Mouse (Mus musculus) kidney, embryonic 15.5 days (tissue): ENCODE results near the gene Cspg4. TPM values are rescaled to one million over a fixed set of nuclear protein-coding genes. Genes with fewer than 3 reads are reported as not detected.
A peak's percentile ranks its signal among the peaks of the same experiment; 100 is the strongest.

ENCODE experiments used
- ATAC-seq: fragments of 200-750 bp; cut with Nextera tagmentation; replicated peaks from 2 replicates; pipeline ENCODE4 v1.8.0; 2017; ENCODE audit warnings: moderate TSS enrichment; ENCODE audit not compliant: low FRiP score
- H3K27ac ChIP-seq: fragments of 300-500 bp; sonication (generic); 2 replicates; pipeline ENCODE4 v1.5.1; 2015; ENCODE audit warnings: mild to moderate bottlenecking, inconsistent platforms
- H3K27me3 ChIP-seq: fragments of 300-500 bp; sonication (generic); 2 replicates; pipeline ENCODE4 v1.6.1; 2015; ENCODE audit warnings: inconsistent platforms
- H3K36me3 ChIP-seq: fragments of 300-500 bp; sonication (generic); 2 replicates; pipeline ENCODE4 v1.6.1; 2015; ENCODE audit warnings: inconsistent platforms
- H3K4me1 ChIP-seq: fragments of 300-500 bp; sonication (generic); 2 replicates; pipeline ENCODE4 v1.6.1; 2015; ENCODE audit warnings: inconsistent platforms
- H3K4me2 ChIP-seq: fragments of 300-500 bp; sonication (generic); 2 replicates; pipeline ENCODE4 v1.6.1; 2015; ENCODE audit warnings: moderate library complexity, mild to moderate bottlenecking, inconsistent platforms
- H3K4me3 ChIP-seq: fragments of 300-500 bp; sonication (generic); replicated peaks from 2 replicates; pipeline ENCODE4 v1.5.1; 2015; ENCODE audit warnings: mild to moderate bottlenecking, inconsistent platforms
- H3K9ac ChIP-seq: fragments of 300-500 bp; sonication (generic); 2 replicates; pipeline ENCODE4 v1.6.1; 2015; ENCODE audit warnings: mild to moderate bottlenecking, inconsistent platforms
- H3K9me3 ChIP-seq: fragments of 300-500 bp; sonication (generic); replicated peaks from 2 replicates; pipeline ENCODE4 v1.6.1; 2016; ENCODE audit warnings: inconsistent platforms
- WGBS: fragments of 180-500 bp; shearing (Covaris S2); methylation state at CpG from one replicate; pipeline ENCODE4 v1.1.7; 2015; ENCODE audit warnings: mixed read lengths; 5-methylcytosine and 5-hydroxymethylcytosine counted together
- polyA plus RNA-seq: library from polyadenylated mRNA; unstranded; fragments of >200 nt; fragmentation: Nextera tagmentation; extraction: Ambion mirVana; gene quantifications from 2 replicates; pipeline ENCODE4 v1.2.1, GENCODE M21; 2015

The Cspg4 gene
- polyA plus RNA-seq, 1 experiment from 2014 or later: 26.5 TPM

DNA sequence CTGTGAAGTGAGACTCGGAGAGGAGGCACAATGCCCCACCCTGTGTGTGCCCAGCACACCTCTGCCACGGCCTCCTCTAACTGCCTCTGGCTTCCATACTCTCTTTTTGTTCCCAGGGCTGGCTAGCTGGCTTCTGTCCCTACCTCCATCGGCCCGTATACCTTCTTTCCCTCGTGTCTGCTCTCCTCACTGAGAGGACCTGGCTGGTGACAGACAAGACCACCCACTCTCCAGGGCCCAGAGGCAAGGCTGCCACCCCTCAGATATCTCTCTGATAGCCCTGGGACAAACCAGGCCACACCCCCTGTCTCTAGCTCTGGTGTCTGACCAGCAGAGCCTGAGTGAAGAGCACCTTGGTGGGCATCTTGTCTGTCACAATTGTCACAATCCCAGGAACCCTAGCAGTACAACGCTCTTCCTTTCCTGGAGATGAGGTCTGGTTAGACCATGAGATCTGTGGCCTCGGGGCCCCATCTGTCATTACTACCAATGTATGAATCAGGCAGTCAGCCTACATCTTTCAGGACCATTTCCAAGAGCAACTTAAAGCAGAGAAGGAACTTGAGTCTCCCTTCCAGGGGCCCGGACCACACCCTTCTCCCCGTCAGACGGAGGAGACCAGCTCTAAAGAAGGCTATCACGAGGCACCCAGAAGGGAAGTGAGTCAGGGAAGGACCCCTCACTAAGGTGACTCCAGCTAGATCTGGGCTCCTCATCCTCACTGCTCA lies 1.0 kb downstream of the Cspg4 start:
- peak overlapping the region; percentile 53 for H3K4me3 ChIP-seq
- peak overlapping the region; percentile 81 for H3K27ac ChIP-seq
- ATAC-seq: no peak
- no peaks in the 10 kb centered on the region for H3K9me3 ChIP-seq
- peaks cover 86% of the 10 kb centered on the region for H3K4me1 ChIP-seq
- H3K27me3 ChIP-seq: no peaks in the 10 kb centered on the region; the same call in 1 of the 2 replicates
- H3K9ac ChIP-seq: peak overlapping the region; percentile 58
- 56% methylated on average over 11 of the region's 11 CpGs for WGBS
- H3K4me2 ChIP-seq: peak overlapping the region; percentile 75
- no peaks in the 10 kb centered on the region for H3K36me3 ChIP-seq

DNA sequence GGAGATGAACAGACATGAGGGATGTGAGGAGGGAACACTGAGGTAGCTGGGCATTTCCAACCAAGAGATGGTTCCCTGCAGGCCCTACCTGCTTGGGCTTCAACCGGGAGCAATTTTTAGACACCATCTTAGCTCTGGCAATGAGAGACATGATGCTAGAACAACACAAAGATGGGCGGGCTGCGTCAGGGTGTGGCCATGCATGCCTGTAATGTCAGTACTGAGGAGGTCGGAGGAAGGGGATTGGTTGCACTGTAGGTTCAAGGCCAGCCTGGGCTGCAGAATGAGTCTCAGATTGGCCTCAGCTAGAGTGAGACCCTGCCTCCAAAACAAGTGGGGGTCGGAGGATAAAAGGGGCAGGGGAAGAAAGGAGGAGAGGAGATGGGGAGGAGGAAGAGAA lies 1.6 kb downstream of the Cspg4 start:
- peak overlapping the region; percentile 53 for H3K4me3 ChIP-seq
- peak overlapping the region; percentile 75 for H3K4me2 ChIP-seq
- no peaks in the 10 kb centered on the region for H3K9me3 ChIP-seq
- H3K27ac ChIP-seq: peak overlapping the region; percentile 56
- peaks cover 89% of the 10 kb centered on the region for H3K4me1 ChIP-seq
- no peak for ATAC-seq
- WGBS: 69% methylated on average over 5 of the region's 5 CpGs
- H3K36me3 ChIP-seq: no peaks in the 10 kb centered on the region
- H3K9ac ChIP-seq: 0 out of 2 replicates have a peak overlapping the region, but pooled peaks have one; percentile 58
- no peaks in the 10 kb centered on the region for H3K27me3 ChIP-seq

DNA sequence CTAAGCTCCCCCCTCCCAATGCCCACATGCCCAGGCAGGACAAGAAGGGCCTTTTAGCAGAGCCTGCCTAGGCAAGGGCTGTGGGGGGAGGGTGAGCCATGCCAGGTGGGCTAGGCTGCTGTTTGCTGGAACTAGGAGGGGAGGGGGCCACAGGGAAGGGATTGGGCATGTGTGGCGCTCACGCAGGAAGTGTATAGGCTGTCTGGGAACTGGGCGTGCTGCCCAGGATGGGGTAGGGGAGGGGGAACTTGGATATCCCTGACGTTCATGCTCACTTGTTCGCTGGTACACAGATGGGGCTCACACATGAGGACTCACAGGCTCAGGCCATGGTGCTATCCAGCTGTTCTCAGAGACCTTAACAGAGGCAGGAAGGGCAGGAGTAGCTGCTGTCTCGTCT lies 3.5 kb downstream of the Cspg4 start:
- 35% methylated on average over 6 of the region's 6 CpGs for WGBS
- peak overlapping the region; percentile 75 for H3K4me2 ChIP-seq
- peaks cover 100% of the 10 kb centered on the region for H3K4me1 ChIP-seq
- 0 out of 2 replicates have a peak overlapping the region, but pooled peaks have one; percentile 53 for H3K4me3 ChIP-seq
- H3K9me3 ChIP-seq: no peaks in the 10 kb centered on the region
- no peak for ATAC-seq
- H3K36me3 ChIP-seq: no peaks in the 10 kb centered on the region
- peak overlapping the region; percentile 56 for H3K27ac ChIP-seq
- H3K9ac ChIP-seq: no peak overlapping the region
- H3K27me3 ChIP-seq: no peaks in the 10 kb centered on the region

DNA sequence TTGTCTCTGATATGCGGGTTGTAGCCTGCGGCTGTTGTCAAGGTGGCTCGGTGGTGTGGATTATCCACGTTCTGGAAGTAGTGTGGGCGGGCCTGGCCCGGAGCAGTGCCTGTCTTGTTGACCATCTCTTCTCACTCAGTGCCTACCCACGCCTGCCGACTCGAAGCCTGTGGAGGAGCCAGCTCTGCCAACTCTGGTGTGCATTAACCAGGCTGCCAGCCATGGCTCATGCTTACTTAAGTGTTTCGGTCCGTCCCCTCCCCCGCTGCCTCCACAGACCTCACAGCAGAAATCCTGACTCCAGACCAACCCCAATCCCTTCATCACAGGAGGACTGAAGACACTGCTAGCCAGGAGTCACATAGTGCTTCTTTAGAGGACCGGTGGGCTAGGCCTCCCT lies 4.7 kb downstream of the Cspg4 start:
- Histone ChIP-seq H3K4me2 (0 out of 2 replicates have a peak overlapping the region, but pooled peaks have one; percentile 30), H3K27ac (peak overlapping the region; percentile 86), H3K4me3 (no peak overlapping the region), H3K36me3 (no peaks in the 10 kb centered on the region), H3K9ac (no peak overlapping the region), H3K9me3 (no peaks in the 10 kb centered on the region), H3K4me1 (peaks cover 100% of the 10 kb centered on the region), H3K27me3 (no peaks in the 10 kb centered on the region)
- WGBS: 62% methylated on average over 13 of the region's 13 CpGs
- ATAC-seq: no peak

DNA sequence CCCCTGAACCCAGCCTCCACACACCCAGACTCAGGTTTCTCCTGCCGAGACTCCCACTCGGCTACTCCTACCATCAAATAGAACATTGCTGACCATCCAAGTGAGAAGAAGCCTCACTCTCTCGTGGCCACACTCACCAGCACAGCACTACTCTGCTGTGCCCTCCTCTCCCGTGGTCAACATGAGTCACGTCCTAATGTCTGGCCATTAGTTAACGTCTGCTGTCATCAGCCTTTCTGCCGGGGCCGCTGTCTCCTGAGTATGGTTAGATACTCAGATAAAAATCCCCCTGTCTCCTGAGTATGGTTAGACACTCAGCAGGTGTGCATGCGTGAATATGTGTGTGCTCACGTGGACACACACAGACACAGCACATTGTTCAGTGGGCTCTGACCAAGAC lies 5.9 kb downstream of the Cspg4 start:
- no peaks in the 10 kb centered on the region for H3K9me3 ChIP-seq
- ATAC-seq: peak; percentile 49
- no peaks in the 10 kb centered on the region for H3K27me3 ChIP-seq
- 0 out of 2 replicates have a peak, but pooled peaks cover 3% of the 10 kb centered on the region for H3K36me3 ChIP-seq
- H3K27ac ChIP-seq: peak overlapping the region; percentile 86
- H3K4me2 ChIP-seq: peak overlapping the region; percentile 30
- 13% methylated on average over 10 of the region's 10 CpGs for WGBS
- H3K4me3 ChIP-seq: no peak overlapping the region
- peaks cover 96% of the 10 kb centered on the region for H3K4me1 ChIP-seq
- no peak overlapping the region for H3K9ac ChIP-seq

DNA sequence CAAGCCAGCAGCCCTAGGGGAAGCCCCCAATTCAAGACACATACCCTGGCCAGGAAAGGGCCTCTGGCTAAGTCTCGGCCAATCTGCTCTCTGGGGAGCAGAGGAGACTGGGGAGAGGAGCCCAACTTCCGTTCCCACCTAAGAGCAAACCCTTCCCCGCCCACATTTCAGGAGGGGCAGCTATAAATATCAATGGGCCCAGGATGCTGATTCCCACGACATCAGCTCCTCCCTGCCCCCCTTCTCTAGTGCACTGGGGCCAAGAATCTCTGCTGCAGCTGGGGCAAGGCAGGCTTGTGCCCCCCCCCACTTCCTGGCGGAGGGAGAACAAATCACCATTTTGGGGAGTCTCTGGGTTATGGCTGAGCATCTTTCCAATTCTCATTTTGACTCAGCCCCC lies 6.4 kb downstream of the Cspg4 start:
- H3K4me2 ChIP-seq: peak overlapping the region; percentile 30
- 0 out of 2 replicates have a peak, but pooled peaks cover 5% of the 10 kb centered on the region for H3K36me3 ChIP-seq
- no peak overlapping the region for H3K9ac ChIP-seq
- ATAC-seq: peak; percentile 50
- H3K4me1 ChIP-seq: peaks cover 95% of the 10 kb centered on the region
- peak overlapping the region; percentile 86 for H3K27ac ChIP-seq
- H3K9me3 ChIP-seq: no peaks in the 10 kb centered on the region
- WGBS: 10% methylated on average over 5 of the region's 5 CpGs
- no peaks in the 10 kb centered on the region for H3K27me3 ChIP-seq
- no peak overlapping the region for H3K4me3 ChIP-seq

DNA sequence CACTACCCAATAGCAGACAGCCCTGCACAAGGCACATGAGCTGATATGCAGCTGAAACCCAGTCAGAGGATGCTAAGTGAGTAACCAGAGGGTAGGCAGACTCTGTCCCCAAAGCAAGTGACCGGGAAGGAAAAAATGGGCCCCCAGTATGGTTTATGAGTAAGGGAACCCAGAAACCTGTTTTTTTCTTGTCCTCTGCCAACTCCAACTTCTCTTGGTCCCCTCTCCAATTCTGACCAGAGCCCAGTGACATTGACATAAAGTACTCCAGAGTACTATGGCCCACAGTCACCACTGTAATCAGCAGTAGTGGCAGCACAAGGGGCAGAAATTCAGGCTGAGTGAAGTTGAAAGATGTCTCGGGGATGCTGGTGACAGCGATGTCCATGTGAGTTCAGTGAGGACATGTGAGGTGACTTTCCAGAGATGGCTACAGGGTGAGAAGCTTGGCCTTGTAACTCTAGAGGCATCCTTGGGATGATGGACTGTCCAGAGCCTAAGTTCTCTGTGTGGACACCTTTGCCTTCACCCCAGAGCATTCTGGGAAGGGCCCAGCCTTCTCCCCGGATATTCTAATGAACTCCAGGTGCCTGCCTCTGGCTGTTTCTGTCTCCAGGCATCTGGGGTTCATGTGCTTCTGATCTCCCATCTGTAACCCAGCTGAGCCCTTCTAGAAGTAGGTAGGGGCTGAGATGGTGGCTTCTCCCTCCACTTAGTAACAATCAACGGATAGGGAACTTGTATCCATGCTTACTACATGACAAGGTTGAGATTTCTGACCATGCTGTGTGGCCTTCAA lies 7.5 kb downstream of the Cspg4 start:
- peaks cover 95% of the 10 kb centered on the region for H3K4me1 ChIP-seq
- peak overlapping the region; percentile 86 for H3K27ac ChIP-seq
- H3K9ac ChIP-seq: no peak overlapping the region
- 82% methylated on average over 5 of the region's 5 CpGs for WGBS
- 0 out of 2 replicates have a peak, but pooled peaks cover 5% of the 10 kb centered on the region for H3K36me3 ChIP-seq
- no peak overlapping the region for H3K4me3 ChIP-seq
- no peak overlapping the region for H3K4me2 ChIP-seq
- no peak for ATAC-seq
- H3K27me3 ChIP-seq: no peaks in the 10 kb centered on the region
- no peaks in the 10 kb centered on the region for H3K9me3 ChIP-seq

DNA sequence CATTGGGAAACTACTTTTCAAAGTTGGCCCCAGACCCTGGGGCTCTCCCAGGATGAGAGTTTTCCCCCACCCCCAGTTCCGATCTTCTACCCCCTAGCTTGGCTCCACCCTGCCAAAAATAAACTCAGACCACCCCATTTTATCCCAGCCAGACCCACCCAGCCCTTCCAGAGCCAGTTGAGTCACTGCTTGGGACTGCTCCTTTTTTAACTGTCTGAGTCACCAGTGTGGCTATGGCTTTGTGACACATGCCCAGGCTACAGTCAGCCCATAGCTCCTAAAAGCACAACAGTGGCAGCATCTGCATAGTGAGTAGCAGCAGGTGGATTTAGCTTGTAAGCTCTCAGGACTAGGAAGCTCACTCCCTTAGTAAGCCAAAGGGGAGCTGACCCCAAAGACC lies 8.3 kb downstream of the Cspg4 start:
- 84% methylated on average over 1 of the region's 1 CpGs for WGBS
- no peak for ATAC-seq
- Histone ChIP-seq H3K4me2 (no peak overlapping the region), H3K9me3 (no peaks in the 10 kb centered on the region), H3K27ac (peak overlapping the region; percentile 86), H3K4me3 (no peak overlapping the region), H3K27me3 (no peaks in the 10 kb centered on the region), H3K36me3 (0 out of 2 replicates have a peak, but pooled peaks cover 5% of the 10 kb centered on the region), H3K4me1 (peaks cover 88% of the 10 kb centered on the region), H3K9ac (no peak overlapping the region)

DNA sequence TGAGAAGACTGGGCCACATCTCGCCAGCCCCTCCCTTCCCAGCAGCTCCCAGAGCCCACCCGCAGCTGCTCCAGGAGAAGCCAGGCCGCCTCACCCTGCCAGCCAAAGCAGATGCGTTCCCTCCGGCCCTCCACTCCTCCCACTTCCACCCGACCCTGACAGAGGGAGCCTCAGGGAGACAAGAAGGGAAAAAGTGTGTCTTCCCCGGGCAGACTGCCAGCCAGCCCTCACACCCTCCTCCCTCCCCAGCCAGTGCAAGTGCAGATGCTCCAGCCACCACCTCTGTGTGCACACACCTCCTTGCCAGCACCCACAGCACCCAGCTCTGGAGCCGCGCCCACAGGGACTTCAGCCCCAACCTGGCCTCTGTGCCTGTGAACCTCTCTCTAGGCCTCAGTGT lies 12.0 kb downstream of the Cspg4 start:
- H3K4me3 ChIP-seq: no peak overlapping the region
- no peaks in the 10 kb centered on the region for H3K9me3 ChIP-seq
- H3K27ac ChIP-seq: no peak overlapping the region
- WGBS: 31% methylated on average over 9 of the region's 9 CpGs
- H3K4me2 ChIP-seq: no peak overlapping the region
- no peak overlapping the region for H3K9ac ChIP-seq
- 0 out of 2 replicates have a peak, but pooled peaks cover 5% of the 10 kb centered on the region for H3K36me3 ChIP-seq
- H3K27me3 ChIP-seq: no peaks in the 10 kb centered on the region
- ATAC-seq: peak; percentile 38; the same call in 1 of the 2 replicates
- peaks cover 74% of the 10 kb centered on the region for H3K4me1 ChIP-seq

DNA sequence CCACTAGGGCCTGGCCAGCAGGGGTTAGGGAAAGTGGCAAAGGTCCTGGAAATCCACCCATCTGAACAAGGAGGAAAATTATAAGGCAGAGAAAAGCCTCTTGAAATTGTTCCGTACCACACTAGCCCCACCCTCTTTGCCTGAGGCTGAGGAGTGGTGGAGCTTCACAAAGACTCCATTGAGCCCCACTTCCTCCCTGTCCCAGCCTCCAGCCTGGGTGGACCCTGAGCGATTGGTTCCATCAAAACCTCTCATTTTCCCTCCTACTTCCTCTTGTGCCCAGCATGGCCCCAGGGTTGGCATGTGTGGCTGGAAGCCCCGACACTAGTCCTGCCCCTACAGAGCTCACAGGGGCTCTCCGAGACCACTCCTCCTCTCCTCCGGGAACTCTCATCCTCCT lies 12.5 kb downstream of the Cspg4 start:
- H3K27me3 ChIP-seq: no peaks in the 10 kb centered on the region
- 0 out of 2 replicates have a peak, but pooled peaks cover 5% of the 10 kb centered on the region for H3K36me3 ChIP-seq
- H3K4me1 ChIP-seq: peaks cover 74% of the 10 kb centered on the region
- H3K27ac ChIP-seq: no peak overlapping the region
- 79% methylated on average over 5 of the region's 5 CpGs for WGBS
- ATAC-seq: no peak
- no peak overlapping the region for H3K9ac ChIP-seq
- H3K9me3 ChIP-seq: no peaks in the 10 kb centered on the region
- no peak overlapping the region for H3K4me2 ChIP-seq
- no peak overlapping the region for H3K4me3 ChIP-seq

DNA sequence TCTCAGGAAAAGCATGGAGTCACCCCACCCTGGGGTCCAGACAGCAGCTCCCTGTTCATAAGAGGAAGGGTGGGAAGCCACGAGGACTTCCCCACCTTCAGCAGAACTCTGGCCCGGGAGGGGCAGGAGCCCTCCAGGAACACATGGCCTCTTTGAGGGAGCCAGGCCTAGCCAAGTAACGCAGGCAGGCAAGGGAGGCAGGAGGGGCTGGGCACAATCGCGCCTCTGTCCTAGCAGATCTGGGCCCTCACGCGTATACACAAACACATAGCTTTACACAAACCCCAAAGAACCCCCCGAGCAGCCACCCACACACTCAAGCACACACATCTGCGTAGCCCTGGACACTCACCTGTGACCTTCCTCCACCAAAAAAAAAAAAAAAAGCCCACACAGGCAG lies 16.0 kb downstream of the Cspg4 start:
- no peak for ATAC-seq
- Histone ChIP-seq H3K9ac (no peak overlapping the region), H3K36me3 (peaks cover 16% of the 10 kb centered on the region), H3K9me3 (no peaks in the 10 kb centered on the region), H3K4me1 (peaks cover 58% of the 10 kb centered on the region), H3K4me2 (no peak overlapping the region), H3K4me3 (no peak overlapping the region), H3K27ac (peak overlapping the region; percentile 41; the same call in 1 of the 2 replicates), H3K27me3 (no peaks in the 10 kb centered on the region)
- 44% methylated on average over 9 of the region's 9 CpGs for WGBS

DNA sequence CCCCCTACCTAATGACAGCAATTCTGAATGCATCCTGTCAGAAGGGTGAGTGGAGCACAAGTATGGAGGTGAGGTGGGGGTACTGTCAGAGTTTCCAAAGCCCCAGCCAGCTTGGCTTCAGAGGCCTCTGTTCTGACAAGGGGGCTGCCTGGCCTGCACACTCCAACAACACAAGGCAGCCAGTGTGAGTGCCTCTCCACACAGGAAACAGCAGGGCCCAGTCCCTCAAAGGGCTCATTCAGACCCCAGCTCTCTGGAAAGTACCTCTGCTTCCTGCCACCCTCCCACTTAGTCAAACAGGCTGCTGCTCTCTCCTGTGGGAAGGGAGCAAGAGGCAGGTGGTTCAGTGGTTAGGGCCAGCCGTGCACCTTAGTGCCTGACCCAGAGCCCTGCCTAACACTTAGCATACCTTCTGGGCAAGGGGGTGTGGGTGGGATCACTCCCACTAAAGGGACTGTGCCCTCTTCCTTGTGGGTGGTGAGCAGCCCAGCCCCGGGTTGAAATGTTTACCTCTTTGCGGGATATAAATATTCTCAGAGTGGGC lies 16.8 kb downstream of the Cspg4 start:
- Histone ChIP-seq H3K4me2 (no peak overlapping the region), H3K9me3 (no peaks in the 10 kb centered on the region), H3K4me1 (peaks cover 50% of the 10 kb centered on the region), H3K36me3 (peaks cover 22% of the 10 kb centered on the region), H3K27me3 (no peaks in the 10 kb centered on the region), H3K4me3 (no peak overlapping the region), H3K9ac (no peak overlapping the region), H3K27ac (0 out of 2 replicates have a peak overlapping the region, but pooled peaks have one; percentile 9)
- 80% methylated on average over 3 of the region's 3 CpGs for WGBS
- ATAC-seq: no peak
